Mouse (Mus musculus) kidney, postnatal 14 days (tissue): ENCODE data around the gene Sestd1.

Experiments
- DNase-seq: peaks from one replicate; pipeline ENCODE4 v3.0.0; 2022; ENCODE audit warnings: mixed read lengths

Gene Sestd1

GRCm38 (mm10) chr2:77280512-77281409, at the start of gene Sestd1:
TSS of gene Sestd1 (minus strand) at chr2:77280592.
- DNase-seq = peak; percentile 90

GRCm38 (mm10) chr2:77327246-77327645, 46.9 kb upstream of the Sestd1 start:
- DNase-seq = no peak

GRCm38 (mm10) chr2:77323739-77324138, 43.3 kb upstream of the Sestd1 start:
- DNase-seq = no peak

GRCm38 (mm10) chr2:77323156-77323555, 42.8 kb upstream of the Sestd1 start:
- DNase-seq = peak; percentile 73

- no peak for DNase-seq
Observed at GRCm38 (mm10) chr2:77319196-77319595, 38.8 kb upstream of the Sestd1 start.

GRCm38 (mm10) chr2:77316961-77317360, 36.6 kb upstream of the Sestd1 start:
- DNase-seq = peak; percentile 50

GRCm38 (mm10) chr2:77313846-77314245, 33.5 kb upstream of the Sestd1 start:
- no peak for DNase-seq

- no peak for DNase-seq
Observed at GRCm38 (mm10) chr2:77312616-77313015, 32.2 kb upstream of the Sestd1 start.

- DNase-seq = peak; percentile 66
Observed at GRCm38 (mm10) chr2:77309313-77309712, 28.9 kb upstream of the Sestd1 start.

- DNase-seq = no peak
Observed at GRCm38 (mm10) chr2:77304494-77304893, 24.1 kb upstream of the Sestd1 start.

- no peak for DNase-seq
Observed at GRCm38 (mm10) chr2:77303716-77304115, 23.3 kb upstream of the Sestd1 start.

GRCm38 (mm10) chr2:77302655-77303348, 22.4 kb upstream of the Sestd1 start:
- peak; percentile 30 for DNase-seq

GRCm38 (mm10) chr2:77301687-77302389, 21.4 kb upstream of the Sestd1 start:
- no peak for DNase-seq

GRCm38 (mm10) chr2:77289701-77290100, 9.3 kb upstream of the Sestd1 start:
- DNase-seq = no peak

- DNase-seq = no peak
Observed at GRCm38 (mm10) chr2:77286755-77287154, 6.4 kb upstream of the Sestd1 start.

GRCm38 (mm10) chr2:77284281-77284899, 4.0 kb upstream of the Sestd1 start:
- DNase-seq = no peak

- peak; percentile 44 for DNase-seq
Observed at GRCm38 (mm10) chr2:77279861-77280511, 406 bp downstream of the Sestd1 start.

GRCm38 (mm10) chr2:77277272-77277671, 3.1 kb downstream of the Sestd1 start:
- peak; percentile 71 for DNase-seq

GRCm38 (mm10) chr2:77275851-77276250, 4.5 kb downstream of the Sestd1 start:
- DNase-seq = peak; percentile 35

GRCm38 (mm10) chr2:77274976-77275641, 5.3 kb downstream of the Sestd1 start:
- no peak for DNase-seq

- DNase-seq = no peak
Observed at GRCm38 (mm10) chr2:77272953-77273352, 7.4 kb downstream of the Sestd1 start.

GRCm38 (mm10) chr2:77270781-77271180, 9.6 kb downstream of the Sestd1 start:
- no peak for DNase-seq
